Mouse (Mus musculus) MEL (cell line): ENCODE results near the gene Slc8a2. TPM values are rescaled to one million over a fixed set of nuclear protein-coding genes. Genes with fewer than 3 reads are reported as not detected.
A peak's percentile ranks its signal among the peaks of the same experiment; 100 is the strongest.

Experiments used
- DNase-seq: peaks from one replicate; pipeline ENCODE4 v3.0.0; 2011; ENCODE audit warnings: low read depth, low spot score
- H3K27ac ChIP-seq: 2 replicates; pipeline ENCODE4 v1.5.1; 2012; ENCODE audit warnings: low read depth, mild to moderate bottlenecking, control low read depth, low read length, moderate library complexity; ENCODE audit not compliant: control insufficient read depth
- H3K27me3 ChIP-seq, 2 experiments: fragments of 150-350 bp in 1 of 2; sonication (generic) in 1 of 2; 2 replicates each; pipeline ENCODE4 v1.6.1; 2012; ENCODE audit warnings: low read length in 2 of 2, mild to moderate bottlenecking in 2 of 2, improper control_type of control experiment in 1 of 2, moderate library complexity in 1 of 2; ENCODE audit not compliant: insufficient read depth in 2 of 2, control insufficient read depth in 1 of 2
- H3K36me3 ChIP-seq, 2 experiments: 2 replicates each; pipeline ENCODE4 v1.6.1; 2012 to 2014; ENCODE audit warnings: low read length in 2 of 2, improper control_type of control experiment in 1 of 2, inconsistent platforms in 1 of 2, mild to moderate bottlenecking in 1 of 2; ENCODE audit not compliant: insufficient read depth in 2 of 2, control insufficient read depth in 1 of 2
- H3K4me1 ChIP-seq, 2 experiments: fragments of 150-350 bp in 1 of 2; sonication (generic) in 1 of 2; 2 replicates each; pipeline ENCODE4 v1.6.1; 2012; ENCODE audit warnings: low read length in 2 of 2, improper control_type of control experiment in 1 of 2, mild to moderate bottlenecking in 1 of 2; ENCODE audit not compliant: insufficient read depth in 2 of 2, control insufficient read depth in 1 of 2
- H3K4me3 ChIP-seq, 2 experiments: fragments of 150-350 bp in 1 of 2; sonication (generic) in 1 of 2; 2 replicates each; pipeline ENCODE4 v1.5.1; 2012; ENCODE audit warnings: low read depth in 2 of 2, low read length in 2 of 2, mild to moderate bottlenecking in 2 of 2, moderate library complexity in 2 of 2, control low read depth in 1 of 2, improper control_type of control experiment in 1 of 2; ENCODE audit not compliant: control insufficient read depth in 1 of 2, insufficient read depth in 1 of 2
- H3K79me2 ChIP-seq: 2 replicates; pipeline ENCODE4 v1.6.1; 2012; ENCODE audit warnings: mild to moderate bottlenecking, low read length, moderate library complexity; ENCODE audit not compliant: control insufficient read depth, poor library complexity, insufficient read depth
- H3K9ac ChIP-seq: 2 replicates; pipeline ENCODE4 v1.6.1; 2012; ENCODE audit warnings: low read depth, mild to moderate bottlenecking, control low read depth, low read length, moderate library complexity; ENCODE audit not compliant: control insufficient read depth, poor library complexity, severe bottlenecking
- H3K9me3 ChIP-seq: fragments of 150-350 bp; sonication (generic); replicated peaks from 2 replicates; pipeline ENCODE4 v1.6.1; 2012; ENCODE audit warnings: mild to moderate bottlenecking, low read length, improper control_type of control experiment, moderate library complexity; ENCODE audit not compliant: insufficient read depth
- BHLHE40 ChIP-seq: IDR thresholded peaks from 2 replicates; pipeline ENCODE4 v1.6.1; 2012; ENCODE audit warnings: low read depth, mild to moderate bottlenecking, inconsistent platforms, low read length, improper control_type of control experiment, borderline replicate concordance
- EP300 ChIP-seq, 2 experiments: IDR thresholded peaks; 2 replicates each; pipeline ENCODE4 v1.6.1; 2011; ENCODE audit warnings: improper control_type of control experiment in 2 of 2, low read length in 2 of 2, low read depth in 1 of 2, mild to moderate bottlenecking in 1 of 2
- GABPA ChIP-seq: IDR thresholded peaks from 2 replicates; pipeline ENCODE4 v1.6.1; 2012; ENCODE audit warnings: low read depth, mild to moderate bottlenecking, inconsistent platforms, low read length, improper control_type of control experiment, moderate library complexity
- KAT2A ChIP-seq: conservative IDR thresholded peaks from 2 replicates; pipeline ENCODE4 v1.6.1; 2012; ENCODE audit warnings: low read depth, low read length, improper control_type of control experiment, inconsistent platforms
- MAFK ChIP-seq: IDR thresholded peaks from 2 replicates; pipeline ENCODE4 v1.6.1; 2011; ENCODE audit warnings: low read depth, mild to moderate bottlenecking, low read length, improper control_type of control experiment, borderline replicate concordance
- MAZ ChIP-seq: IDR thresholded peaks from 2 replicates; pipeline ENCODE4 v1.6.1; 2012; ENCODE audit warnings: low read depth, mild to moderate bottlenecking, inconsistent platforms, low read length, improper control_type of control experiment
- MEF2A ChIP-seq: IDR thresholded peaks from 2 replicates; pipeline ENCODE4 v1.6.1; 2014; ENCODE audit warnings: low read depth, mild to moderate bottlenecking, inconsistent platforms, low read length, improper control_type of control experiment; ENCODE audit not compliant: poor library complexity, insufficient replicate concordance, severe bottlenecking; ENCODE audit errors: extremely low read depth
- MYB ChIP-seq: IDR thresholded peaks from 2 replicates; pipeline ENCODE4 v1.6.1; 2011; ENCODE audit warnings: mild to moderate bottlenecking, low read depth, low read length, improper control_type of control experiment
- POLR2AphosphoS2 ChIP-seq: IDR thresholded peaks from 2 replicates; pipeline ENCODE4 v1.6.1; 2011; ENCODE audit warnings: low read length, improper control_type of control experiment
- POLR2AphosphoS5 ChIP-seq: IDR thresholded peaks from 2 replicates; pipeline ENCODE4 v1.6.1; 2012; ENCODE audit warnings: low read depth, borderline replicate concordance, mild to moderate bottlenecking, inconsistent platforms, low read length, moderate library complexity, mixed read lengths
- TAL1 ChIP-seq: IDR thresholded peaks from 2 replicates; pipeline ENCODE4 v1.6.1; 2012; ENCODE audit warnings: mild to moderate bottlenecking, inconsistent platforms, low read length, moderate library complexity, mixed read lengths
- TBP ChIP-seq: IDR thresholded peaks from 2 replicates; pipeline ENCODE4 v1.8.0; 2011; ENCODE audit warnings: low read depth, low read length, improper control_type of control experiment
- UBTF ChIP-seq: IDR thresholded peaks from 2 replicates; pipeline ENCODE4 v1.6.1; 2012; ENCODE audit warnings: low read depth, mild to moderate bottlenecking, inconsistent platforms, low read length, improper control_type of control experiment, moderate library complexity, borderline replicate concordance; ENCODE audit not compliant: insufficient read depth
- USF1 ChIP-seq: IDR thresholded peaks from 2 replicates; pipeline ENCODE4 v1.6.1; 2014; ENCODE audit warnings: low read depth, mild to moderate bottlenecking, inconsistent platforms, low read length, improper control_type of control experiment, moderate library complexity
- ZC3H11A ChIP-seq: IDR thresholded peaks from 2 replicates; pipeline ENCODE4 v1.6.1; 2012; ENCODE audit warnings: low read depth, mild to moderate bottlenecking, inconsistent platforms, low read length, improper control_type of control experiment
- ZKSCAN1 ChIP-seq: IDR thresholded peaks from 2 replicates; pipeline ENCODE4 v1.6.1; 2012; ENCODE audit warnings: low read depth, mild to moderate bottlenecking, inconsistent platforms, low read length, improper control_type of control experiment, moderate library complexity
- ZNF384 ChIP-seq: IDR thresholded peaks from 2 replicates; pipeline ENCODE4 v1.6.1; 2012; ENCODE audit warnings: low read depth, mild to moderate bottlenecking, inconsistent platforms, low read length, improper control_type of control experiment
- polyA plus RNA-seq, 2 experiments: library from polyadenylated mRNA; stranded (reverse) in 1 of 2; unstranded in 1 of 2; fragments of >175 nt in 1 of 2; fragments of >200 nt in 1 of 2; gene quantifications; 2 replicates each; pipeline versions ENCODE4 v1.2.1 to v1.2.4; 2012; ENCODE audit warnings: low replicate concordance in 2 of 2, low read depth in 1 of 2; ENCODE audit not compliant: insufficient read length in 2 of 2, insufficient read depth in 1 of 2, missing spikeins in 1 of 2
- total RNA-seq: library from RNA; depleted of rRNA; stranded (reverse); fragments of 300-350 nt; gene quantifications from 2 replicates; pipeline ENCODE4 v1.2.3, GENCODE M21; 2012

Gene Slc8a2
- total and polyA plus RNA-seq, 3 experiments, result 0.06 TPM; not detected in 2

GRCm38 (mm10) chr7:16158735-16159134 lies 29.1 kb downstream of the Slc8a2 start:
- no peak overlapping the region for H3K27ac ChIP-seq
- H3K27me3 ChIP-seq, result no peaks in the 10 kb centered on the region
- DNase-seq, result no peak
- no peaks in the 10 kb centered on the region for H3K36me3 ChIP-seq
- no peak overlapping the region for H3K9ac ChIP-seq
- no peaks in the 10 kb centered on the region for H3K79me2 ChIP-seq
- H3K4me3 ChIP-seq, result no peak overlapping the region
- 0 out of 4 replicates have a peak, but pooled peaks cover 0 to 4% of the 10 kb centered on the region in 2 experiments for H3K4me1 ChIP-seq
- H3K9me3 ChIP-seq, result no peaks in the 10 kb centered on the region
- TF ChIP-seq KAT2A (no peak), MYB (no peak)

- H3K4me1 ChIP-seq, result 0 out of 4 replicates have a peak, but pooled peaks cover 0 to 4% of the 10 kb centered on the region in 2 experiments
- no peak for TF ChIP-seq BHLHE40
- TF ChIP-seq POLR2AphosphoS2, result no peak
- no peak for TF ChIP-seq EP300 (IDR thresholded peaks at IDR 0.05; ENCODE audit: low read depth in 1 of 2, low read length in 2 of 2)
- no peak for TF ChIP-seq MAZ
- TF ChIP-seq ZNF384, result no peak
- TF ChIP-seq ZKSCAN1, result no peak
- TF ChIP-seq TBP, result no peak
- no peak for TF ChIP-seq ZC3H11A
- no peak for TF ChIP-seq UBTF
- no peak for TF ChIP-seq GABPA
- no peak for TF ChIP-seq MEF2A
- TF ChIP-seq MAFK, result no peak
- TF ChIP-seq POLR2AphosphoS5, result no peak
- TF ChIP-seq MYB, result no peak
- TF ChIP-seq USF1, result no peak
- TF ChIP-seq TAL1, result no peak
- H3K9ac ChIP-seq, result no peak overlapping the region
- no peaks in the 10 kb centered on the region for H3K9me3 ChIP-seq
- peaks cover 4% of the 10 kb centered on the region in 2 experiments for H3K27me3 ChIP-seq
- peak; percentile 75 for DNase-seq
- H3K79me2 ChIP-seq, result no peaks in the 10 kb centered on the region
- H3K4me3 ChIP-seq, result no peak overlapping the region
- no peak overlapping the region for H3K27ac ChIP-seq
- H3K36me3 ChIP-seq, result no peaks in the 10 kb centered on the region
These were observed 31.1 kb downstream of the Slc8a2 start for GRCm38 (mm10) chr7:16160702-16161101.
